Mouse (Mus musculus) urinary bladder, postnatal 25 days (tissue): Measurements from ENCODE around the gene Maip1.

Source experiments
- DNase-seq: peaks from one replicate; pipeline ENCODE4 v3.0.0; 2022; ENCODE audit warnings: low spot score

Gene Maip1

DNA sequence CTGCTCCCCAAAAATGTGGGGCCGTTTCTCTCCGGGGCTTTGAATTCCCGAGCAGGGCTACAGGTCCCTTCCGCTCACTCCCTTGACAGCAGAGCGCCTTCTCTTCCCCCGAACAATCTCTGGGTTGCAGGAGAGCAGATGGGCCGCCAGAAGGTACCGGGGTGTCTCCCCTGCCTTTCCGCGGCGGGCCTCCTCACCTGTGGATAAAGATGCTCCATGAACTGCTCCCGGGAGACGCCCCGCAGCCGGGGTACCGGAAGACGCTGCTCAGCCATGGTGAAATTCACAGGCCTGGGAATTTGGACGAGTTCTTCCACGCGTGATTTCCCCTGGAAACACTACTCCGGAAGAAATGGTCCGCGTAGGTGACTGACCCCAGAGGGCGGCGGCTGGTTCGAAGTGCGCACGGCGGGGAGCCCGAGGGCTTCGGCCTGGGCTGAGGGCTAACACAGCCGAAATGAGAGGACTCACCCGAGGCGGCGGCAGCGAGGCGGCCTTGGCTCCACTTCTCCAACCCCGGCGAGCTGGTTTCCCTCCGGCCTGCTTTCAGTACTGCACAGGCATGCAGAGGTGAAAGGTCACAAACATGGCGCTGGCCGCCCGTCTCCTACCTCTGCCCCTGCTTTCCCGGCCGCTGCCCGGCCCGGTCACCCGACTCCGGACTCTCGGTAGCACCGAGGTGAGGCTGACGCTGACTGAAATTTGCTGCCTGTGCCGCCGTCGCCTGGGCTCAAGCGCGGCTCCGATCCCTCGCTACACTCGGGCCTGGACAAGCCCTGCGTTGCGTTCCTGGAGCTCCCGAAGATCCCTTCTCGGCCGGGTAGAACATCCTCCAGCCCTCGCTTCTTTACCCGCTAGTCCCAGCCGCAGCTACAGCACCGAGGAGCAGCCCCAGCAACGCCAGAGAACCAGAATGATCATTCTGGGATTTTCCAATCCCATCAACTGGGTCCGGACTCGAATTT, at the start of gene Maip1, which contains the start of gene Tyw5:
TSS of gene Maip1 (plus strand) at position 142 of the 965 bp plus-strand sequence.
TSS of gene Tyw5 (minus strand) at position 915 of the 965 bp plus-strand sequence.
- DNase-seq = peak; percentile 79

DNA sequence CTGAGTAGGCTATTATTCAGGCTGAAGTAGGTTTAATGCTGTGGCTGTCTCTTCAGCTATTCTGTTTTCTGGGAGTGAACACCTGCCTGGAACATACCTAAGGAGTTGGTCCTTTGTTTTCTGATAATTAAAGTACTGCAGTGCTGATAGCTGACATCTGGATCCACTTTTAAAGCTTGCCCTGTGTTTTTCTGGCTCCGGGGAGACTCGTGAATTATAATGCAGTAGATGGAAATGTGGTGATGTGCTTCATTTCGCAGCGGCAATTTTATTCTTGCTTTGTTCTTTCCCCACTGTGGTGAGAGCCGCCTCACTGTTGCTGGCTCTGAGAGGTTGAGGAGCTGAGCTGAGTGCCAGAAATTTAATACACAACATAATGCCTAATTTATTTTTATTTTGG, 47.6 kb upstream of the Maip1 start:
- no peak for DNase-seq

DNA sequence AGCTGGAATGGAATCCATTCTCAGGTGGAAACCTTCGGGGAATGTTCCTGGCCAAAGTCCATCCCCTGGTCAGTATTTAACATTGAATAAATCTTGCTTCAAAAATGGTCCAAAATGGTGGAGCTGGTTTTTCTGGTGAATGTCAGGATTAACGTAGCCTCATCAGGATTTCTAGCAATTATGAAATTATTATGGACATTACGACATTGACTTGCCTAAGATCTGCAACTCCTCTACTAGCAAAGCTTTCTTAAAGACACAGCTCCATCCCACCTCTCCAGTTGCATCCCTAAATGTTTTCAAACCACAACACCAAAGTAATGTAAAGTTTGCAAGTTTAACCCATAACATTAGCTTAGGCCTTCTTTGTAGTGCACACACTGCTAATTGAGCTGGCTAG, 38.7 kb upstream of the Maip1 start:
- no peak for DNase-seq

DNA sequence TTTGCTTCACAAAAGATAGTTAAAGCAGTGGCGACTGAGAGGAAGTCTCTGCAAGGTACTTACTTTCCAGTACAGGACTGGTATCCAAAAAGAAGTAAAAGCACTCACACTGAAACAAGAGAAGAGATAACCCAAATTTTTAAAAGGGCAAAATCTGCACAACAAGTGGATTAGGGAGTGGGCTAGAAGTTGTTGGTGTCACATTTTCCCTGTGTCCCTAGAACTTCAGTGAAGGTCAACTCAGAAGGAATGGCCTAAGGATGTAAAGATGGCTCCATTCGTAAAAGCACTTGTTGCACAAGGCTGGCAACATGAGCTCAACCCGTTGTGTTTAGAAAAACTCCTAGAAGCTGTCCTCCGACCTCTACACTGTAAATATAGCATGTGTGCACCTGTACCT, 37.0 kb upstream of the Maip1 start:
- no peak for DNase-seq

DNA sequence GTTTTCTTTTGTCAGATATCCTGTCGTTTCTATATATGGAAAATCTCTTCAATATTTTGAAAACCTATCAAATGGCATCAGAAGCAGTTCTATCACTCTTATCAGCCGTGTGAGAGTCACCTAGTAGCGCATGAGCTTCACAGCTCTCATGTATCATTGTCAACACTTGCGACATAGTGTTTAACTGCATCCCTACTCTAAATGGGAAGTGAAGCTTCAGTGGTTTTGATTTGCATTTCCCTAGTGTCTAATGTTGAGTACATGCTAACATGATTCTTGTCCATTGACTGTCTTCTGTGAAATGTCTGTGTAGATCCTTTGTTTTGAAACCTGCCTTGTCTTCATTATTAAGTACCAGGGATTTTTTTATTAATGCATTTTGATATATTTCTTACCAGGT, 35.7 kb upstream of the Maip1 start:
- no peak for DNase-seq

- DNase-seq = no peak
These were observed 30.9 kb upstream of the Maip1 start for GRCm38 (mm10) chr1:57375276-57375675.

DNA sequence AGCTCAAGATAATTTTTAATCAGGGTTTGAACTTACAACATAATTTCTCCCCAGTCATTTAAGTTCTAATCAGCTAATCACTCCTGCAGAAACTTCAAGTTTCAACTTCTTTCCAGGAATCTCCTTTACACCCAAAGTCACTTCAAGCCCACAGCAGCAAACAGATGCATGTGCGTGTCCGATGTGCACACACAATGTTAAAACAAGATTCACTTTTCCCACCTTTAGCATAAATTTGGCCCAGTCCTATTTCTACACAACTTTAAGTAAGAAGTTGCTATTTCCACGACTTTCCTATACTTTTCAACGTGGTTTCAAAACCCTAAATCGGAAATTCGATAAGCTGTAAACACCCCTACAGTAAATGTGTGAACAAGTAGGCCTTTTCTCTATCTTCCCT, 29.3 kb upstream of the Maip1 start:
- DNase-seq = no peak

DNA sequence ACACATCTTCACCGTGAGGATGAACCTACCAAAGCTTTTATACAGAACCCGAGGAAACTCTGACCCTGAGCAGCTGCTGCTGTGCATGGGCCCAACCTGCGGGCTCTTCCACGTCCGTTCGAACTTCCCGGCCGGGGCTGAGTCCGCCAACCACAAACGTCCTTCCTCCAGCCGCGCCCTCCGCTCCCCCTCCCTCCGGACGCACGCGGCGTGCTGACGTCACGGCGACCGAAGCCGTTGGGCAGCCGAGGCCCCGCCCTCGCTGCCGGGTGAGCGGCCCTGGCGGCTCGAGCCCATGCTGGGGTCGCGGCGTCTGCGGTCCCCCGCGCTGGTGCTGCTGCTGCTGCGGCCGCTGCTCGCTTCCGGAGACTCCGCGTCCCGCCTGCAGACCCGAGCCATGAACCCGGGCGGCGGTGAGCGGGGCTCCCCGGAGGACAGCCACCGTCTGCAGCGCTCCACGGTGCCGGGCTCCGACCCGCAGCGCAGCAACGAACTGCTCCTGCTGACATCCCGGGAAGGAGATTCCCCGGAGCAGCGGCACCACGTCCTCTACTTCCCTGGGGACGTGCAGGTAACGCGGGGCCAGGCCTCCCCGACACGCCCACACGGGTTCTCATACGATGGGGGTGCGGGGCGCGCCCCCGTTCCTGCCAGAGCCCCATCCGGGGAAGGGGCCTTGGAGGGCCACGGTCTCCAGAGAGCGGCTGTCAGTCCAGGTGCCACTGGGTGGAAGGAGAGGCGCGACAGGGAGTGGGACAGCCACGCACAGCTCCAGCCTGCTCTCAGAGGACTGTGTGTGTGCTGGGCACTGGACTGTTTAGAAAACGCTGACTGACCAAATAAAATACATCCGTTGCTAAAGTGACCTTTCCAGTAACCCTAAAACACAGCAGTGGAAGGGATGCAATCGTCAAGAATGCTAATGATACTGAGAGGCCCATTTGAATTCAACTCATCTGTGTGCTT, 28.5 kb upstream of the Maip1 start, which contains the start of gene 1700066M21Rik:
TSS of gene 1700066M21Rik (plus strand) at position 245 of the 966 bp plus-strand sequence.
- DNase-seq = peak; percentile 93

- DNase-seq = no peak
These were observed 19.6 kb upstream of the Maip1 start for GRCm38 (mm10) chr1:57386519-57386918.

GRCm38 (mm10) chr1:57387876-57388275, 18.3 kb upstream of the Maip1 start:
- DNase-seq = no peak

DNA sequence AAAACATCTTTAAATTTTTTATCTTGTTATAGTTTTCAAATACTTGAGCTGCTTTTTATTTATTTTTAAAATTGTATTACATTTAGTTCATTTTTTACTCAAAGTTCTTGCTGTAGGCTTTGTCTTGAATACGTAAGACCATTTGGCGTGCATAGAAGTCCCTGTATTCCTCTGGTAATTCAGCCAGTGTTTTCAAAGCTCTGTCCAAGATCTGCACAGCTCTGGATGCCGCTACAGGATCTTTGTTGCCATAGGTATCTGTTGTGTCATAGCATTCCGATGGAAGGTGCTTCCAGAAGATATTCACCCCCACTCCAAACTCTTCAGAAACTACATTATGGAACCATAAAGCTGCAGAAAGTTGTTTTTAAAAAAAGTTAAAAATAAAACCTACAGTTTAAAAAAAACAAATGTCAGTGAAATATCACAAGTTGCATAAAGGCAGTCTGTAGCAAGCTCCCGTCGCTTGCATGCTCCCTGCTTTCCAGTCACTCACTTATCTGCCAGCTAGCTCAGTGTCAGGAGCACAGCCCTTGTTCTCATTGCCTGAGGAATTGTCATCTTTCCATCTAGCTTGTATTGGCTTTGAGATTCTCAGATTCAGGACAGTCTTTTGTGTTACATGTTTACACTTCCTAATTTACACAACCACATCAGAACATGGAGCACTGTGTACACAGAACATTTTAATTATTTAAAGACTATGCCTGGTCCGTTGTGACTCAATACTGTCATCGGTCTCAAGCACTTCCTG, 17.5 kb upstream of the Maip1 start:
- no peak for DNase-seq

GRCm38 (mm10) chr1:57390993-57391790, 14.9 kb upstream of the Maip1 start:
- DNase-seq = no peak

GRCm38 (mm10) chr1:57392417-57392816, 13.7 kb upstream of the Maip1 start:
- DNase-seq = no peak

DNA sequence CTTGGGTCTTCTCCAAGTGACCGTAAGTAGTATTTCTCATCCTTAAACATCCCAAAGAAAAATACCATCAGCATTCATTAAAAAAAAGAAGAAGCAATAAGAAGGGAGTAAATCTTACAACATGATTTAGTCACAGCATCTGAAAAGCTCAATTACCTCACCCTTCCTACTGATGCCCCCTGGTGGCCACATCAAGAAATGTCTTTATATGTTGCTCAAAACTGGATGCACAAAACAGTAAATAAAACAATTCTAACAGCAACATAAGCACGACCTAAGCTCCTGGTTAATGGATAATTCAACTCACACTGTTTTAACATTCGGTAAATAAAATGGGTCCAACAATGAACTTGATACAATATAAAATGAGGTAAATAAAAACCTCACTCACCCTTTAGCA, 12.1 kb upstream of the Maip1 start:
- DNase-seq = peak; percentile 29

- no peak for DNase-seq
These were observed 5.8 kb upstream of the Maip1 start for GRCm38 (mm10) chr1:57400321-57400720.

GRCm38 (mm10) chr1:57400877-57401276, 5.3 kb upstream of the Maip1 start:
- DNase-seq = no peak

DNA sequence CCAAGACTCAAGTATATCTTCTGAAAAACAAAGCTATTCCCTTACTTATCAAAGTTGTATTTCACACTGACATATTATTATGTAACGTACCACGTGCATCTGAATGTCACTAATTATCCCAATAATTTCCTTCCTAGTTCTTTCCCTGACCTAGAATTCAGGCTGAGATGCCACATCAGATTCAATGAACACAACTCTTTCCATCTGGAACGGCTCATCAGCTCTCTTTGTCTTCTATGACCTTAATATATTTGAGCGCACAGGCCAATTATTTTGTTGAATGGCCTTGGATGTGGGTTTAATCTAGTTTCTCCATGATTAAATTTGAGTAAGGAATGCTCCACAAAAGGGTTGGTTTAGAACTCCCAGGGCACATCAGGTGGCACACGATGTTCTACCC, 4.0 kb upstream of the Maip1 start:
- no peak for DNase-seq

GRCm38 (mm10) chr1:57408994-57409393, 2.9 kb downstream of the Maip1 start:
- DNase-seq = no peak

- DNase-seq = no peak
These were observed 7.3 kb downstream of the Maip1 start for GRCm38 (mm10) chr1:57413397-57413796.

- DNase-seq = no peak
These were observed 17.6 kb downstream of the Maip1 start for GRCm38 (mm10) chr1:57423696-57424095.
